Mouse (Mus musculus) CD4-positive, CD25-positive, alpha-beta regulatory T cell, adult 4 months (primary cell): ENCODE data around the gene Arhgap22. TPM values are rescaled to one million over a fixed set of nuclear protein-coding genes. Genes with fewer than 3 reads are reported as not detected.

Experiments
- ATAC-seq: one replicate; pipeline ENCODE4 v1.8.0; 2017
- polyA plus RNA-seq, 2 experiments: library from polyadenylated mRNA; unstranded; fragments of 100-300 nt; shearing (Covaris generic); gene quantifications; one replicate each; pipeline ENCODE4 v1.2.1; 2017

The Arhgap22 gene
- polyA plus RNA-seq, 2 experiments from 2014 or later, result not detected

DNA sequence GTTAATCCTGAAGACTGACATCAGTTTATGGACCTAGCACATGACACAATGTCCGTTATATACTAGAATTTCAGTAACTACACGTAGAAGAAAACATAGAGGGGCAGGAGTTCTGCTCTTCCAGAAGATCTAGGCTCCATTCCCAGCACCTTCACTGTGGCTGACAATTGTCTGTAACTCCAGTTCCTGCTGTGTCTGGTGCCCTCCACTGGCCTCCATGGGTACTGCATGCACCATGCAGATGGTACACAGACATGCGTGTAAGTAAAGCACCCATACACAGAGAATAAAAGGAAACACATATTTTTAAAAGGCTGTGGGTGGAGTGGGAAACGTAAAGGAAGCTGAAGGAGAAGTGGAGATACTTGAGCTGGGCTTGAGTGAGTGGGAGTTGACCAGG lies 120.0 kb downstream of the Arhgap22 start:
- peak; percentile 47 for ATAC-seq

GRCm38 (mm10) chr14:33334402-33334801 lies 120.6 kb downstream of the Arhgap22 start:
- ATAC-seq, result peak; percentile 49

GRCm38 (mm10) chr14:33335733-33336132 lies 121.9 kb downstream of the Arhgap22 start:
- ATAC-seq, result no peak

DNA sequence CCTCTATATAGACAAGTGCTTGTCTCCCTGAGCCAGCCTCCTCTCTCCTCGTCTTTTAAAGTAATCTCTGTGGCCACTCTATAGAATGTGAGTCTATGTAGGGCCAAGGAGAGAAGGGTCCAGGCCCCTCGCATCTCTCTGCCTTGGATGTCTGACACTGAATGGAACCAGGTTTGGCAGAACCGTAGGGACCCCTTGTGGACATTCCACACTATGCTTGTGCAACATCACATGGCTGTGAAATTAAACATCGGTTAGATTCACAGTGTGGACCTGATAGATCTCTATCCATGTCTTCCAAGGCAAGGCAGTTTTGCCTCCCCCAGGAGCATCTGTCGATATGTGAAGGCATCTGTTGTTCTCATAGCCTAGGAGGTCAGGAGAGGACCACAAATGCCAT lies 124.9 kb downstream of the Arhgap22 start:
- ATAC-seq, result no peak

- no peak for ATAC-seq
Observed at GRCm38 (mm10) chr14:33343131-33343725, 129.4 kb downstream of the Arhgap22 start.

DNA sequence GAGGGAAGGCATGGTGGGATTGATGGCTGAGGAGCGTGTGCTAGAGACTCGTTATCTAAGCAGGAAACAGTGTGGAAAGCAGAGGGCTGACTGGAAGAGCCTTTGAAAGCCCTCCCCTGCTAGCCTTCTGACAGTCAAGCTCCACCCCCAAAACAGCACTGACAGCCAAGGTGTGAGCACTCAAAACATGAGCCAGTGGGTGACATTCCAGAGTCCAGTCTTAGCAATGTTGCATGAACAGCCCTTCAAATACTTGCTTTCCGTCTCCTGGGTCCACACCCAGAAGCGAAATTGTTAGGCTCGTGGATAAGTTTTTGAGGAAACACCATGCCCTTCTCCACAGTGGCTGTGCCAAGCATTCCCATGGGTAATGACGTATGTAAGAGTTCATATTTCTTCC lies 132.7 kb downstream of the Arhgap22 start:
- no peak for ATAC-seq

DNA sequence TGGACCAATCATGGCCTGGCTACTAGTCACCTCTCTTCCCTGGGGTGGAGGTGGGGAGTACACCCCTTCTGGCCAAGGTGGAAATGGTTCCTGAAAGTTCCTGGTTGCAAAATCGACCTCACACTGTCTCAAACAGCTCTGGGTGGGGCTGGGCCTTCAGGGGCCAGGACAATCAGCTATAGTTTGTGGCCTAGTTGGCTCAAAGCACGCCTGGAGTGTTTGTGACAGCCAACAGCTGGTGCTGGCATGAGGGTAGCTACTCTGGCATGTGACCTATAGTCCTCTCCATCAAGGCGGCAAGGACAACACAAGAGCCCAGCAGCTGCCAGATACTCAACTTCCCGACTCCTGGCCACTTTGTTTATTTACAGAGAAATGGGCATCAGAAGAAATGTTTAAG lies 133.9 kb downstream of the Arhgap22 start:
- ATAC-seq, result no peak

GRCm38 (mm10) chr14:33348146-33348545 lies 134.3 kb downstream of the Arhgap22 start:
- ATAC-seq, result no peak

GRCm38 (mm10) chr14:33351019-33351418 lies 137.2 kb downstream of the Arhgap22 start:
- ATAC-seq, result no peak

- no peak for ATAC-seq
Observed at GRCm38 (mm10) chr14:33351984-33352722, 138.3 kb downstream of the Arhgap22 start.

- ATAC-seq, result no peak
Observed at GRCm38 (mm10) chr14:33352890-33353289, 139.1 kb downstream of the Arhgap22 start.

DNA sequence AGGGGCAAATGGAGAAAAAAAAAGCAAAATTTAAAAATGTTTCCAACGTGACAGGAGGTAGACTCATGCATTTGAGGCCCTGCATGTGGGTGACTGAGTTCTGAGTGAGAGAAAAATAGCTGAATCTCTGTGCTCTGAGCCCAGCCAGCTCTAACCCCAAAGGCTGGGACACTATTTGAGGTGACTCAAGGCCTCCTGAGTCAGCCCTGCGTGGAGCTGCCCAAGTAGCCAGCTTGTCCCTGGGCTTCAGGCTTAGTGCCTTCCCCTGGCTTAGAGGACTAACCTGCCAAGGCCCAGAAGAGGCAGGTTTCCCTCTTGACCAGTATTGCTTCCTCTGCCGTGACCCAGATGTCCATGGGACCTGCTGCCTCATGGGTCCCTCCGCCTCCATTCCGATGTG lies 141.4 kb downstream of the Arhgap22 start:
- no peak for ATAC-seq

DNA sequence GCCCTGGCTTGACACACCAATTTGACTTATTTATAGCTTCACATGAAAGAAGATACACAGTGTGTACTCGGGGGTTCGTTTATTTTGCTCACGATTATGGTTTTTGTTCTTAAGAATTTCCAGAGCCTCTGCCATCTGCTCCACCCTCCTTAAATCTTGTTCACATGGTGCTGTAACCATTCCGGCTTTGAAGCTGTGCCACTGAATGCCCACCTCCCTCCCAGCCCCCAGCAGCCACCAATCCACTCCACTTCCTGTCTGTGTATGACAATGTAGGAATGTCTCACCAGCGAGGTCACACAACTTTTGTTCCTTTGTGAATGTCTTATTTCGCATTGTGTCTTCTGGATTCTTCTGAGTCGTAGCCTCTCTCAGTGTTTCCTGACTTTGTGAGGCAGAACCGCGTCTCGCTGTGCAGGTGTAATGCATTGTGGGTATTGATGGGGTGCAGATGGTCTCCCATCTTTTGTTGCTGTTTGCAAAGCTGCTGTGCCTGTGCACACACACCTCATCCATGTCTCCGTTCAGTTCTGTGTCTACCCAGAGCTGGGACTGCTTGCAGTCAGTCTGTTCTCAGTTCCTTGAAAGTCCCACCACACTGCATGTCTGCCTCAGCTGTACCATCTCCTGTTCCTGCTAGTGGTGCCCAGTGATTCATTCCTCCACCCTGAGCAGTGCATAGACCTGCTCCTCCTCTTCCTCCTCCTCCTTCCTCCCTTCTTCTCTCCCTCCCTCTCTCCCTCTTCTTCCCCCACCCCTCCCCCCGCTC lies 144.0 kb downstream of the Arhgap22 start:
- no peak for ATAC-seq

- ATAC-seq, result no peak
Observed at GRCm38 (mm10) chr14:33358891-33359290, 145.1 kb downstream of the Arhgap22 start.

DNA sequence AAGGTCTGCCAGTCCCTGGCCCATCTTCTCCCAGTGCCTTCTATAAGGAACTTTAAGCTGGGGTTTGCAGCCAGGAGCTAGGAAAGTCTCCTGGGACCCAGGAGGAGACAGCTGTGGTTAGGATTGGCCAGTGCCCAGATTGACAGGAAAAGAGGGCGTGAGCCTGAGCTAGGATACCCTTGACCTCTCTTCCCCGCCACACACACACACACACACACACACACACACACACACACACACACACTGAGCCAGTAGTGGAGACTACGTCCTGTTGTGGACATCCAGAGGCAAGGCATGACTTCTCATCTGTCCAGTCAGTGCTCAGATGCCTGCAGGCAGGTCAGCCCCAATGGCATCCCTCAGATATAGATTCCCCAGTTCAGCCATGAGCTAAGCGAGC lies 147.7 kb downstream of the Arhgap22 start:
- ATAC-seq, result no peak

GRCm38 (mm10) chr14:33362122-33362521 lies 148.3 kb downstream of the Arhgap22 start:
- ATAC-seq, result no peak

- ATAC-seq, result no peak
Observed at GRCm38 (mm10) chr14:33362807-33363206, 149.0 kb downstream of the Arhgap22 start.

- ATAC-seq, result no peak
Observed at GRCm38 (mm10) chr14:33363611-33364010, 149.8 kb downstream of the Arhgap22 start.

DNA sequence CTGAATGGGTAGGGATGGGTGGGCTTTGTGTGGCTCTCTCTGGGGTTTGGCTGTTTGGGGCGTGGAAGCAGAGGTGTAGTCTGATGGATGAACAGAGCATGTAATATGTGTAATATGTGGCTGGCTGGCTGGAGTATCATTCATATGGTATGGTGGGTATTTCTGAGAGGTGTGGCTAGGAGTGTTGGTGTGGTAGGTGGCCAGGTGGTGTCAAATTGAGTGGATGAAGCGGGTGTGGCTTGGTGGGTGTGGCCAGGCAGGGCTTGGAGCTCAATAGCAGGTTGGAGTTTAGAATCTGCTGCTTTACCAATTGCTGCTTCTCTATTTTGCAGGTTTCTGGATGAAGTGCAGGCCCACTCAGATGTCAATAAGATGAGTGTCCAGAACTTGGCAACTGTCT lies 150.2 kb downstream of the Arhgap22 start:
- ATAC-seq, result no peak

DNA sequence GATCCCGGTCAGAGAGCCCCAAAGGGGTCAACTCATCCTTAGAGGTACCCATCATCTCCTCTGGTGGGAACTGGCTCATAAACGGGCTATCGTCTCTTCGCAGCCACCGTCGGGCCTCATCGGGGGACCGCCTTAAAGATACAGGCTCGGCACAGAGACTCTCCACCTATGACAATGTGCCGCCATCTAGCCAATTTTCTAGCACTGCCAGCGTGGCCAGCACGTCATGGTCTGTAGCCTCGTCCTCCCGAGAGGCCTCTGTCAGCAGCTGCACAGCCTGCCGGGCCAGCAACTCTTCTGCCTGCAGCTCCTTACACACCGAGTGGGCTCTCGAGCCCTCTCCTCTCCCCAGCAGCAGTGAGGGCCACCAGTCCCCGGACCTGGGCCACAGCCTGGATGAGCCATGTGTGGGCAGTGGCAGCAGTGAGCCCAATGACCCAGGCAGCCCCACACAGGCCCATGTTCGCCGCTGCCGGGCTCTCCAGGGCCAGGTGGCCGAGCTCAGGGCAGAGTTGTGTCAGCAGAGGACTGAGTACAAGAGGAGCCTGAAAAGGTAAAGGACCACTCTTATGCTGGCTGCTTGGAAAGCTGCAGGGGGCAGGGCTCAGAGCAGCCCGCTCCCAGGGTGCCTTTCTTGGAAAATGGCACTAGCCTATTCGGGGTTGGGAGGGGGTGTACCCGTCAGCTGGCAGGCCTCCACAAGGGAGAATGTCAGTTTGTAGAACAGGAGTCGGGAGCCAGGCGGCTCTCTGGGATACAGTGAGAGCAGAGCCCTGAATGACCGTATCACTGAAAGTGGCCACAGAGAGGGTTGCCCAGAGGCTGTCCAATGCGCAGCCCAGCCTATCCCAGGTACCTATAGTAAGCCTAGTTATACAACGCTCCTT lies 153.3 kb downstream of the Arhgap22 start:
- no peak for ATAC-seq

GRCm38 (mm10) chr14:33369375-33369774 lies 155.5 kb downstream of the Arhgap22 start:
- no peak for ATAC-seq

- ATAC-seq, result no peak
Observed at GRCm38 (mm10) chr14:33370056-33370455, 156.2 kb downstream of the Arhgap22 start.

- no peak for ATAC-seq
Observed at GRCm38 (mm10) chr14:33371248-33371647, 157.4 kb downstream of the Arhgap22 start.
